Mouse (Mus musculus) brain, adult 10 weeks (tissue): ENCODE data around the gene Olah. TPM values are rescaled to one million over a fixed set of nuclear protein-coding genes. Genes with fewer than 3 reads are reported as not detected.

Source experiments
- polyA plus RNA-seq: library from polyadenylated mRNA; stranded (reverse); fragments of 350-450 nt; fragmentation: Illumina TruSeq; extraction: RNeasy Lipid Tissue Mini Kit (QIAGEN cat#74804); gene quantifications from one replicate; pipeline ENCODE4 v1.2.3, GENCODE M21; 2015; ENCODE audit warnings: low read depth, low replicate concordance

Gene Olah
- polyA plus RNA-seq: not detected

GRCm38 (mm10) chr2:3397110-3397509 is at the start of gene Olah:
Olah (minus strand) TSS chr2:3397210.

GRCm38 (mm10) chr2:3423841-3424578 is 27.0 kb upstream of the Olah start, which contains the start of gene Dclre1c:
Dclre1c (plus strand) TSS chr2:3424131.

GRCm38 (mm10) chr2:3422548-3422947 is 25.5 kb upstream of the Olah start, which contains the start of gene Meig1:
Meig1 (minus strand) TSS chr2:3422648.

GRCm38 (mm10) chr2:3335611-3336301 is 61.3 kb downstream of the Olah start, which contains the start of gene Acbd7:
Acbd7 (plus strand) TSS chr2:3336168.

GRCm38 (mm10) chr2:3332484-3333242 is 64.3 kb downstream of the Olah start, which contains the start of gene Rpp38:
Rpp38 (minus strand) TSS chr2:3332643.

Other genes starting within 250 kb of the Olah start
- gene Nmt2, start 113.0 kb downstream of the Olah start, polyA plus RNA-seq: 74.0 TPM
- gene Rpp38, start 64.6 kb downstream of the Olah start, polyA plus RNA-seq: 15.9 TPM
- gene Acbd7, start 61.0 kb downstream of the Olah start, polyA plus RNA-seq: 1.5 TPM
- gene Meig1, start 25.4 kb upstream of the Olah start, polyA plus RNA-seq: 9.0 TPM
- gene Dclre1c, start 26.9 kb upstream of the Olah start, polyA plus RNA-seq: 7.9 TPM
- 3.5 TPM for gene Suv39h2, start 77.8 kb upstream of the Olah start, polyA plus RNA-seq
- gene Gm45902, start 115.6 kb upstream of the Olah start, polyA plus RNA-seq: 2.7 TPM
- gene Hspa14, start 115.6 kb upstream of the Olah start, polyA plus RNA-seq: 40.9 TPM
- gene Cdnf, start 115.8 kb upstream of the Olah start, polyA plus RNA-seq: 1.1 TPM
- 9.2 TPM for gene Fam107b, start 173.3 kb upstream of the Olah start, polyA plus RNA-seq